Mouse (Mus musculus) thymus, adult 2 months (tissue): ENCODE results near the gene Olfr1037. TPM values are rescaled to one million over a fixed set of nuclear protein-coding genes. Genes with fewer than 3 reads are reported as not detected.
"Not testable (repeated sequence)": the region's sequence is repeated elsewhere in the genome, so short reads cannot be mapped to it uniquely, and the experiment has no call there.

Source experiments
- DNase-seq: peaks from one replicate; pipeline ENCODE4 v3.0.0; 2021
- H3K27ac ChIP-seq: fragments of 200-500 bp; 2 replicates; pipeline ENCODE4 v1.5.1; 2012; ENCODE audit warnings: low read length, control low read depth; ENCODE audit not compliant: control insufficient read depth, insufficient read depth
- H3K27me3 ChIP-seq: fragments of 200-500 bp; 2 replicates; pipeline ENCODE4 v1.6.1; 2012; ENCODE audit warnings: mild to moderate bottlenecking, low read length, moderate library complexity, mixed read lengths; ENCODE audit not compliant: control insufficient read depth, insufficient read depth
- H3K36me3 ChIP-seq: fragments of 200-500 bp; 2 replicates; pipeline ENCODE4 v1.6.1; 2012; ENCODE audit warnings: mild to moderate bottlenecking, low read length, moderate library complexity; ENCODE audit not compliant: control insufficient read depth, insufficient read depth
- H3K4me1 ChIP-seq: fragments of 200-500 bp; replicated peaks from 2 replicates; pipeline ENCODE4 v1.6.1; 2012; ENCODE audit warnings: low read length; ENCODE audit not compliant: control insufficient read depth, insufficient read depth
- H3K4me3 ChIP-seq: fragments of 200-500 bp; 2 replicates; pipeline ENCODE4 v1.5.1; 2012; ENCODE audit warnings: mild to moderate bottlenecking, low read length, control low read depth, moderate library complexity; ENCODE audit not compliant: control insufficient read depth, insufficient read depth
- CTCF ChIP-seq: fragments of 200-500 bp; IDR thresholded peaks from 2 replicates; pipeline ENCODE4 v1.5.1; 2012; ENCODE audit warnings: mild to moderate bottlenecking, control low read depth, low read length, moderate library complexity, borderline replicate concordance; ENCODE audit not compliant: control insufficient read depth, poor library complexity, insufficient read depth; ENCODE audit errors: extremely low read depth
- POLR2A ChIP-seq: fragments of 200-500 bp; IDR thresholded peaks from 2 replicates; pipeline ENCODE4 v1.6.1; 2012; ENCODE audit warnings: mild to moderate bottlenecking, low read length, control low read depth, moderate library complexity; ENCODE audit not compliant: control insufficient read depth, poor library complexity, insufficient read depth; ENCODE audit errors: extremely low read depth
- WGBS: fragments of 180-500 bp; shearing (Covaris S2); methylation state at CpG from one replicate; pipeline ENCODE4 v1.1.7; 2018; 5-methylcytosine and 5-hydroxymethylcytosine counted together
- polyA plus RNA-seq: library from polyadenylated mRNA; depleted of rRNA; stranded (reverse); fragments of >200 nt; gene quantifications from 2 replicates; pipeline ENCODE4 v1.2.3, GENCODE M21; 2012; rRNA removed

Gene Olfr1037
- polyA plus RNA-seq: not detected in 2 replicates

DNA sequence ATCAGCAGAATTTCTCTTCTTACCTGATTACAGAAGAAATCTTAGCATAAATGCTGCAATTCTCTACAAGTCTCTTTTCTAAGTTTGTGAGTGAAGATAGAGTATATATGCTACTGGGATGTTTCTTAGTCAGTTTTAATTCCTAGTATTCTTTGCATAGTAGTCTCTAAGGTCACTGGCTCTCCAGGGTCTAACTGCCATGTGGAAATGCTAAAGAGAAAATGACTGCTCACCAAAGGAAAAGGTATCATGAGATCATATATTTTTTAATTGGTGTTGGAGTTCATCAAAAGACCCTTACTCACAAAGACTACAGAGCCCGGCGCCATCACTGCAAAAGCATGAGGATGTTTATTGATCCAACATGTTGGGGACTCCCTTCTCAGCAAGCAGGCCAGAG lies at the start of gene Olfr1037:
Gene Olfr1037 (minus strand): TSS at position 101 of the 400 bp plus-strand sequence.
- Histone ChIP-seq H3K27ac (no peak within 1 kb of the TSS), H3K27me3 (no peaks in the 10 kb centered on the region), H3K36me3 (no peaks in the 10 kb centered on the region), H3K4me3 (no peak within 1 kb of the TSS), H3K4me1 (no peaks in the 10 kb centered on the region)
- DNase-seq: no peak
- 92% methylated on average over 2 of the region's 2 CpGs for WGBS
- TF ChIP-seq CTCF (no peak), POLR2A (no peak)

DNA sequence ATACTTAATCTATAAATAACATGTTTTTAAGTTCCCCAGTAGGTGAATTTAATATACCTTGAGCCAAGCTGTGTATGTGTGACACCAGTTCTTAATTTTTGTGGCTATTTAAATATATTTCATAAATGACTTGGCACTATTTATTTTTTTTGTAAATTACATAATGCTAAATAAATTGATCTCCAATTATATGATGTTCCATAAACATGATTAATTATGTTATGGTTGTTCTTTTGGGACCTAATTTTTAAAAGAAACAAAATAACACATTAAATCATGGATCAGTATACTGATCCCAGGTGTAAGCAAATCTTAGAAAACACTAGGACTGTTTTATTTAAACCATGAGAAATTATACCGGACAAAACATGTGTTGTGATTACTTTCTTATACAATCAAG lies 48.6 kb upstream of the Olfr1037 start, which contains the start of gene Olfr1039:
Gene Olfr1039 (minus strand): TSS at position 101 of the 400 bp plus-strand sequence.
- Histone ChIP-seq H3K36me3 (no peaks in the 10 kb centered on the region), H3K27ac (no peak within 1 kb of the TSS), H3K27me3 (no peaks in the 10 kb centered on the region), H3K4me1 (no peaks in the 10 kb centered on the region), H3K4me3 (no peak within 1 kb of the TSS)
- TF ChIP-seq POLR2A (no peak), CTCF (no peak)
- DNase-seq: no peak
- WGBS: 96% methylated on average over 1 of the region's 1 CpGs

DNA sequence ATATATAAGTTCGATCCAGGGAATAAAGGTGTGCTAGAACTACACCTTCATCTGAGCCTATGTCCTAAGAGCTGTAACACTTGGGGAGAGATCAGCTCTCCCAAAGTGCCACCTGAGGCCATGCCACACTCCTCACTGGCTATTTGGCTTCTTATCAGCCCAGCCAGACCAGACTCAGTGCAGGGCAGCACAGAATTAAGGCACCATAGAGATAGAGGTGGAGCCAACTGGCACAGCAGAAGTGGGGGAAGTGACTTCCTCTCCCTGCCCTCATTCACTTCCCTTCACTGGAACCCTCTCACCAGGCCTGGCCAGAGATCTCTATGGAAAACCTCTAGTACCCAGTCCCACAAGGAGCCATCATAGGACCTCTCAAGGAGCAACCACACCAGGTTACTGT lies 6.7 kb downstream of the Olfr1037 start:
- H3K4me3 ChIP-seq, H3K27ac ChIP-seq, H3K4me1 ChIP-seq, H3K27me3 ChIP-seq, H3K36me3 ChIP-seq, DNase-seq: not testable (repeated sequence)
- 95% methylated on average over 1 of the region's 1 CpGs for whole genome bisulfite sequencing

DNA sequence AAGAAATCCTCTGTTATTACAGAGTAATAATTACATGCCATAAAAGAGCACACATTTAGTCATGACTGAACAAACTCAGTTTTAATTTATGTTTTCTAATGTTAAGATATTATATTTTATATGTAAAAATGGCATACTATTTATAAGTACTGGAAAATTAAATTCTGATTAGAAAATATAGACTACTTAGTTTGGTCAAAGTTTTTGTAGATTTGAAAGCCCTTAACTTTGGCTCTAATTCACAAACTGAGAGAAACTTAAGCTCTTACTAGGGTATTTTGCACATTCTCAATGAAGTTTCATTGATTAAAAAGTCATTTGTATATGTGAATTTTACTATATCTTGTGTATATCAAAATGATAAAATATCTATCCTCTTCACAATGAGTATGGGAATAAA lies 13.5 kb downstream of the Olfr1037 start, which contains the start of gene Olfr1036:
Gene Olfr1036 (plus strand): TSS at position 301 of the 400 bp plus-strand sequence.
- DNase-seq, H3K27me3 ChIP-seq, H3K27ac ChIP-seq, H3K36me3 ChIP-seq, H3K4me1 ChIP-seq, H3K4me3 ChIP-seq: not testable (repeated sequence)

DNA sequence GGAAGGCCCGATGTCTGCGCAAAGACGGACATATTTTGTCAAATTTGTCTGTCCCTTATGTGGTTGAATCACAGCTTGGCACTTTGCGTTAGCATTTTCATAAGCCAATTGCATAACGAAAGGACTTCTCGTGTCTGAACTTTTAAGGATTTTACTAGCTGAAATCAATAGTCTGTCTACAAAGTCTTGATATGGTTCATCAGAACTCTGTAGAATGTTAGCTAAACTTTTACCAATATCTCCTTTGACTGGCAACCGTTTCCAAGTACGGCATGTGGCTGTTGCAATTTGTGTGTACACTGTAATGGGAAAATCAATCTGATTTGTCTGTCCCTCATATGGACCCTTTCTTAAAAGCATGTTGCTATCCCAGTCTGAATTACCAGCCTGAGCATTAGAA lies 17.0 kb downstream of the Olfr1037 start:
- WGBS: 97% methylated on average over 8 of the region's 8 CpGs
- no peak overlapping the region for H3K4me3 ChIP-seq
- no peaks in the 10 kb centered on the region for H3K4me1 ChIP-seq
- no peak for DNase-seq
- H3K27me3 ChIP-seq: no peaks in the 10 kb centered on the region
- H3K36me3 ChIP-seq: no peaks in the 10 kb centered on the region
- TF ChIP-seq POLR2A (no peak), CTCF (no peak)
- no peak overlapping the region for H3K27ac ChIP-seq

DNA sequence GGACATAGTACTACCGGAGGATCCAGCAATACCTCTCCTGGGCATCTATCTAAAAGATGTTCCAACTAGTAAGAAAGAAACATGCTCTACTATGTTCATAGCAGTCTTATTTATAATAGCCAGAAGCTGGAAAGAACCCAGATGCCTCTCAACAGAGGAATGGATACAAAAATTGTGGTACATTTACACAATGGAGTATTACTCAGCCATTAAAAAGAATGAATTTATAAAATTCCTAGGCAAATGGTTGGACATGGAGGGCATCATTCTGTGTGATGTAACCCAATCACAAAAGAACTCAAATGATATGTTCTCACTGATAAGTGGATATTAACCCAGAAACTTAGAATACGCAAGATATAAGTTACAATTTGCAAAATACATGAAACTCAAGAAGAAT lies 23.4 kb downstream of the Olfr1037 start:
- DNase-seq, H3K27me3 ChIP-seq, H3K36me3 ChIP-seq, H3K4me3 ChIP-seq, H3K27ac ChIP-seq, H3K4me1 ChIP-seq: not testable (repeated sequence)
- WGBS: 98% methylated on average over 2 of the region's 2 CpGs

DNA sequence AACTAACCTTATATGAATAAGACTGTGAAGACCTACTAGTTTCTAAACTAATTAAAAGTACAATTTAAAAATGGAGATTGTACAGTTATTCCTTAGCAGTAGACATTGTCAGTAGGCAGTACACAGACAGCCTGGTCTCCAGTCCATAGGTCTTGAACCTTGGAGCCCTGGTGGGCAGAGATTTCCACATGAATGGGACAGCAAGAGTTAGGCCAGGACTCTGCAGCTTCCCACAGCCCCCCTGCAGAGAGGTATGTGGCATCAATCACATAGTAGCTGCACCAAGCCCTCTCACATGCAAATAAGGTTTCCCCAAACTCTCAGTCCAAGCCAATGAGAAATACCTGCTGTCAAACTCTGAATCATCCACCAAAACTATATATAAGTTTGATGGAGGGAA lies 36.4 kb downstream of the Olfr1037 start:
- not testable (repeated sequence) for H3K27ac ChIP-seq, H3K27me3 ChIP-seq, H3K4me3 ChIP-seq, DNase-seq, H3K4me1 ChIP-seq, H3K36me3 ChIP-seq

DNA sequence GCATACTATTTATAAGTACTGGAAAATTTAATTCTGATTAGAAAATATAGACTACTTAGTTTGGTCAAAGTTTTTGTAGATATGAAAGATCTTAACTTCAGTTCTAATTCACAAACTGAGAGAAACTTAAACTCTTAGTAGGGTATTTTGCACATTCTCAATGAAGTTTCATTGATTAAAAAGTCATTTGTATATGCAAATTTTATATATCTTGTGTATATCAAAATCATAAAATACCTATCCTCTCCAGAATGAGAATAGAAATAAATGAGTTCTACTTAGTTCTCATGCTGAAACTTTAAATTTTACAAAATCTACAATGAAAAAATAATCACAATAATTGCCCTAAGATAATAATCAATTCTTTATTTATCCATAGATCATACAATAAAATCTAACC lies 41.6 kb downstream of the Olfr1037 start, which contains the start of gene Olfr1034:
Gene Olfr1034 (plus strand): TSS at position 301 of the 400 bp plus-strand sequence.
- TF ChIP-seq CTCF (no peak), POLR2A (no peak)
- Histone ChIP-seq H3K4me3 (no peak within 1 kb of the TSS), H3K4me1 (no peaks in the 10 kb centered on the region), H3K27me3 (no peaks in the 10 kb centered on the region), H3K27ac (no peak within 1 kb of the TSS), H3K36me3 (no peaks in the 10 kb centered on the region)
- no peak for DNase-seq

Other genes starting within 250 kb of the Olfr1037 start
- not detected in 2 replicates for gene Olfr1019, start 241.9 kb downstream of the Olfr1037 start, polyA plus RNA-seq
- gene Olfr1020, start 240.4 kb downstream of the Olfr1037 start, polyA plus RNA-seq: not detected in 2 replicates
- gene Olfr1022, start 218.8 kb downstream of the Olfr1037 start, polyA plus RNA-seq: not detected in 2 replicates
- gene Olfr1023, start 201.7 kb downstream of the Olfr1037 start, polyA plus RNA-seq: not detected in 2 replicates
- not detected in 2 replicates for gene Olfr1024, start 182.3 kb downstream of the Olfr1037 start, polyA plus RNA-seq
- not detected in 2 replicates for gene Olfr1025-ps1, start 172.2 kb downstream of the Olfr1037 start, polyA plus RNA-seq
- not detected in 2 replicates for gene Olfr1026, start 165.8 kb downstream of the Olfr1037 start, polyA plus RNA-seq
- gene Olfr1028, start 136.9 kb downstream of the Olfr1037 start, polyA plus RNA-seq: not detected in 2 replicates
- gene Olfr1029, start 113.5 kb downstream of the Olfr1037 start, polyA plus RNA-seq: not detected in 2 replicates
- gene Olfr1030, start 108.1 kb downstream of the Olfr1037 start, polyA plus RNA-seq: not detected in 2 replicates
- gene Olfr1031, start 97.1 kb downstream of the Olfr1037 start, polyA plus RNA-seq: not detected in 2 replicates
- not detected in 2 replicates for gene Olfr1032, start 81.8 kb downstream of the Olfr1037 start, polyA plus RNA-seq
- gene Olfr1033, start 66.8 kb downstream of the Olfr1037 start, polyA plus RNA-seq: 0.39 and 0.56 TPM in 2 replicates
- gene Olfr1034, start 41.5 kb downstream of the Olfr1037 start, polyA plus RNA-seq: 0.04 TPM in 2 replicates
- gene Olfr1036, start 13.4 kb downstream of the Olfr1037 start, polyA plus RNA-seq: not detected in 2 replicates
- not detected in 2 replicates for gene Olfr1039, start 48.5 kb upstream of the Olfr1037 start, polyA plus RNA-seq
- gene Olfr1040, start 59.3 kb upstream of the Olfr1037 start, polyA plus RNA-seq: not detected in 2 replicates
- not detected in 2 replicates for gene Olfr1042, start 74.5 kb upstream of the Olfr1037 start, polyA plus RNA-seq
- not detected in 2 replicates for gene Olfr1043, start 80.1 kb upstream of the Olfr1037 start, polyA plus RNA-seq
- gene Olfr1044, start 90.4 kb upstream of the Olfr1037 start, polyA plus RNA-seq: not detected in 2 replicates
- gene Olfr52, start 98.3 kb upstream of the Olfr1037 start, polyA plus RNA-seq: not detected in 2 replicates
- not detected in 2 replicates for gene Olfr1045, start 115.6 kb upstream of the Olfr1037 start, polyA plus RNA-seq
- gene Olfr1046, start 131.9 kb upstream of the Olfr1037 start, polyA plus RNA-seq: not detected in 2 replicates
- gene Olfr1047, start 144.0 kb upstream of the Olfr1037 start, polyA plus RNA-seq: not detected in 2 replicates
- gene Olfr1048, start 152.9 kb upstream of the Olfr1037 start, polyA plus RNA-seq: not detected in 2 replicates
- gene Olfr1049, start 170.9 kb upstream of the Olfr1037 start, polyA plus RNA-seq: not detected in 2 replicates
- not detected in 2 replicates for gene Olfr1051, start 191.7 kb upstream of the Olfr1037 start, polyA plus RNA-seq
- gene Olfr1052, start 205.1 kb upstream of the Olfr1037 start, polyA plus RNA-seq: not detected in 2 replicates
- gene Olfr1053, start 227.9 kb upstream of the Olfr1037 start, polyA plus RNA-seq: not detected in 2 replicates
- gene Olfr1054, start 248.0 kb upstream of the Olfr1037 start, polyA plus RNA-seq: not detected in 2 replicates